Mouse (Mus musculus) C2C12 (cell line): Measurements from ENCODE around the gene Specc1. TPM values are rescaled to one million over a fixed set of nuclear protein-coding genes. Genes with fewer than 3 reads are reported as not detected.

ENCODE experiments used
- H3K27me3 ChIP-seq: one replicate; pipeline ENCODE4 v1.6.1; 2011; ENCODE audit not compliant: control insufficient read depth, insufficient read depth, insufficient read length
- H3K36me3 ChIP-seq: one replicate; pipeline ENCODE4 v1.6.1; 2011; ENCODE audit not compliant: control insufficient read depth, insufficient read depth
- H3K4me3 ChIP-seq: one replicate; pipeline ENCODE4 v1.5.1; 2011; ENCODE audit warnings: mild to moderate bottlenecking, control low read depth; ENCODE audit not compliant: poor library complexity, insufficient read depth, severe bottlenecking
- H3K79me2 ChIP-seq: one replicate; pipeline ENCODE4 v1.6.1; 2011; ENCODE audit not compliant: control insufficient read depth, insufficient read depth
- H3K79me3 ChIP-seq: one replicate; pipeline ENCODE4 v1.6.1; 2011; ENCODE audit warnings: low read depth, control low read depth
- H3ac ChIP-seq: one replicate; pipeline ENCODE3; 2011; ENCODE audit warnings: low read depth; ENCODE audit not compliant: control insufficient read depth, insufficient read length
- CEBPB ChIP-seq: IDR thresholded peaks from one replicate; pipeline ENCODE4 v1.6.1; 2011; ENCODE audit warnings: low read depth, mild to moderate bottlenecking, control low read depth, moderate library complexity
- CTCF ChIP-seq: IDR thresholded peaks from one replicate; pipeline ENCODE4 v1.5.1; 2011; ENCODE audit not compliant: control insufficient read depth, insufficient read depth, insufficient read length
- FOSL1 ChIP-seq: IDR thresholded peaks from one replicate; pipeline ENCODE4 v1.8.0; 2011; ENCODE audit warnings: mild to moderate bottlenecking, low read length; ENCODE audit not compliant: poor library complexity, insufficient read depth, severe bottlenecking
- MAX ChIP-seq: IDR thresholded peaks from one replicate; pipeline ENCODE4 v1.6.1; 2011; ENCODE audit warnings: mild to moderate bottlenecking, control low read depth
- MYOD1 ChIP-seq: IDR thresholded peaks from one replicate; pipeline ENCODE4 v1.6.1; 2011; ENCODE audit warnings: low read depth; ENCODE audit not compliant: control insufficient read depth, insufficient read length
- MYOG ChIP-seq: IDR thresholded peaks from one replicate; pipeline ENCODE4 v1.6.1; 2011; ENCODE audit not compliant: control insufficient read depth, insufficient read length; ENCODE audit errors: extremely low read depth
- USF1 ChIP-seq: IDR thresholded peaks from one replicate; pipeline ENCODE4 v1.6.1; 2011; ENCODE audit warnings: low read depth, mild to moderate bottlenecking, control low read depth, moderate library complexity
- polyA plus RNA-seq: library from polyadenylated mRNA; unstranded; fragments of >200 nt; fragmentation: generic; extraction: Trizol; gene quantifications from one replicate; pipeline ENCODE4 v1.2.1, GENCODE M21; 2012; ENCODE audit warnings: missing spikeins

Specc1 gene
- polyA plus RNA-seq, 1 experiment, result 59.2 TPM

- TF ChIP-seq MAX (peak; percentile 35), MYOD1 (no peak), FOSL1 (peak; percentile 7)
- Histone ChIP-seq H3K27me3 (no peaks in the 10 kb centered on the region), H3K79me3 (no peaks in the 10 kb centered on the region), H3ac (no peak overlapping the region), H3K36me3 (peaks cover 25% of the 10 kb centered on the region), H3K4me3 (no peak overlapping the region), H3K79me2 (no peaks in the 10 kb centered on the region)
Observed at GRCm38 (mm10) chr11:62268381-62268780, 311.8 kb downstream of the Specc1 start.

GRCm38 (mm10) chr11:62269097-62269496 lies 312.5 kb downstream of the Specc1 start:
- peaks cover 25% of the 10 kb centered on the region for H3K36me3 ChIP-seq
- no peak overlapping the region for H3ac ChIP-seq
- no peaks in the 10 kb centered on the region for H3K27me3 ChIP-seq
- TF ChIP-seq CEBPB, result no peak
- TF ChIP-seq FOSL1, result no peak
- no peak for TF ChIP-seq USF1
- TF ChIP-seq MAX, result no peak
- TF ChIP-seq CTCF, result no peak
- TF ChIP-seq MYOG, result no peak
- TF ChIP-seq MYOD1, result no peak
- no peaks in the 10 kb centered on the region for H3K79me3 ChIP-seq
- H3K79me2 ChIP-seq, result no peaks in the 10 kb centered on the region
- no peak overlapping the region for H3K4me3 ChIP-seq

GRCm38 (mm10) chr11:62270851-62271250 lies 314.3 kb downstream of the Specc1 start:
- Histone ChIP-seq H3K36me3 (peaks cover 21% of the 10 kb centered on the region), H3K27me3 (no peaks in the 10 kb centered on the region), H3K4me3 (no peak overlapping the region), H3ac (no peak overlapping the region), H3K79me3 (no peaks in the 10 kb centered on the region), H3K79me2 (no peaks in the 10 kb centered on the region)
- no peak for TF ChIP-seq MAX
- no peak for TF ChIP-seq CEBPB
- TF ChIP-seq CTCF, result no peak
- no peak for TF ChIP-seq USF1
- no peak for TF ChIP-seq MYOD1
- no peak for TF ChIP-seq MYOG
- no peak for TF ChIP-seq FOSL1

Other genes starting within 250 kb of the Specc1 start
- not detected for gene Slc5a10, start 235.9 kb upstream of the Specc1 start, polyA plus RNA-seq
- gene Prpsap2, start 194.7 kb upstream of the Specc1 start, polyA plus RNA-seq, result 15.9 TPM
- 5.6 TPM for gene Ulk2, start 101.7 kb upstream of the Specc1 start, polyA plus RNA-seq
- 6.0 TPM for gene Akap10, start 26.5 kb upstream of the Specc1 start, polyA plus RNA-seq